8 mouse cellular contexts compared by ENCODE assay signal in the genomic region with DNA sequence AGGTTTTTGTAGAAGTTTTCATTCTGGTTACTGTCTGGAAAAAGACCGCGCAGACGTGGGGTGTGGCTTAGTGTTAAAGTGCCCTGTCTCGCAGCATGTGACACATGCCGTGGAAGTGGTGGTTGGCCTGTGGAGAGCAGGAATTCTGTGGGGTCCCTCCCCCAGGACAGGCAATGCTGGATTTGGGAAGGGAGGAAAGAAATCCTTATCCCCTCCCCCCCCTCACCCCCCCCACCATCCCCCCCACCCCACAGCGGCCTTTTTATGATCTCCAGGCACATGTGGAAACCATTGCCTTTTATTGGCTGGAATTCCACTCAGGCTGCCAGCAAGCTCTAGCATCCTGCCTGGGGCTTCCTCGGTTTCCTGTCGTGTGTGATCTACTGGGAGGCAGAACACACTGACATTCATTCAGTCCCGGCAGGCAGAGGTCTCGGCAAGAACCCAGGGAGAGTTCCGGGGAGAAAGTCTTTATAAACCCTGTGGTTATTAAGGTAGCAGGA. TPM values are rescaled to one million over a fixed set of nuclear protein-coding genes. Genes with fewer than 3 reads are reported as not detected.
DNase-seq lines count a peak whose midpoint lies in the region; ATAC-seq and TF ChIP-seq lines count a peak whose summit lies in the region.

No protein-coding gene starts in this region.

- no peak overlapping the region for H3K9ac ChIP-seq in liver, embryonic 11.5 days (ENCODE audit: low read depth, low read length)
- no peak overlapping the region for H3K9ac ChIP-seq in liver, postnatal 0 days (replicated peaks)
- H3K9ac ChIP-seq in forebrain, embryonic 16.5 days (replicated peaks; ENCODE audit: low read depth, low read length) = no peak overlapping the region
- H3K9ac ChIP-seq in hindbrain, embryonic 15.5 days = no peak overlapping the region
- no peak overlapping the region; the same call in 1 of the 2 replicates for H3K9ac ChIP-seq in midbrain, embryonic 13.5 days (replicated peaks)

- peak overlapping the region; percentile 20; the same call in 1 of the 2 replicates for H3K4me2 ChIP-seq in liver, embryonic 11.5 days
- no peak overlapping the region for H3K4me2 ChIP-seq in liver, postnatal 0 days (ENCODE audit: low read depth, low read length)
- H3K4me2 ChIP-seq in forebrain, embryonic 16.5 days (ENCODE audit: low read length) = no peak overlapping the region
- no peak overlapping the region for H3K4me2 ChIP-seq in hindbrain, embryonic 15.5 days
- H3K4me2 ChIP-seq in midbrain, embryonic 13.5 days (replicated peaks) = no peak overlapping the region

- no peak for ATAC-seq in liver, embryonic 11.5 days (replicated peaks; ENCODE audit: low FRiP score)
- ATAC-seq in liver, postnatal 0 days = no peak
- no peak for ATAC-seq in forebrain, embryonic 16.5 days
- ATAC-seq in hindbrain, embryonic 15.5 days (ENCODE audit: low FRiP score, low read depth) = no peak
- ATAC-seq in midbrain, embryonic 13.5 days = no peak
- ATAC-seq in megakaryocyte progenitor cell, adult 5-6 weeks (replicated peaks; ENCODE audit: poor library complexity) = no peak
- no peak for ATAC-seq in inflammation-experienced regulatory T-cells, adult 6 months

- TF ChIP-seq CTCF in liver, postnatal 0 days (IDR thresholded peaks at IDR 0.05; ENCODE audit: low read depth) = no peak

- no peaks in the 10 kb centered on the region for H3K27me3 ChIP-seq in liver, embryonic 11.5 days (replicated peaks; ENCODE audit: control insufficient read depth, insufficient read depth, low read length)
- H3K27me3 ChIP-seq in liver, postnatal 0 days (ENCODE audit: insufficient read depth, low read length) = no peaks in the 10 kb centered on the region
- no peaks in the 10 kb centered on the region for H3K27me3 ChIP-seq in forebrain, embryonic 16.5 days (replicated peaks; ENCODE audit: control insufficient read depth, insufficient read depth, low read length)
- H3K27me3 ChIP-seq in hindbrain, embryonic 15.5 days = no peaks in the 10 kb centered on the region
- H3K27me3 ChIP-seq in midbrain, embryonic 13.5 days = no peaks in the 10 kb centered on the region

- no peak for TF ChIP-seq EP300 in liver, postnatal 0 days (IDR thresholded peaks at IDR 0.05; ENCODE audit: low read depth)

- peaks cover 3% of the 10 kb centered on the region; the same call in 1 of the 2 replicates for H3K4me1 ChIP-seq in liver, embryonic 11.5 days (replicated peaks; ENCODE audit: control insufficient read depth, insufficient read depth, low read length)
- peaks cover 7% of the 10 kb centered on the region; the same call in 1 of the 2 replicates for H3K4me1 ChIP-seq in liver, postnatal 0 days (ENCODE audit: insufficient read depth)
- peaks cover 27% of the 10 kb centered on the region for H3K4me1 ChIP-seq in forebrain, embryonic 16.5 days (replicated peaks; ENCODE audit: control insufficient read depth, insufficient read depth, low read length)
- peaks cover 10% of the 10 kb centered on the region; the same call in 1 of the 2 replicates for H3K4me1 ChIP-seq in hindbrain, embryonic 15.5 days (replicated peaks)
- H3K4me1 ChIP-seq in midbrain, embryonic 13.5 days (replicated peaks) = peaks cover 30% of the 10 kb centered on the region

- H3K27ac ChIP-seq in liver, embryonic 11.5 days (ENCODE audit: low read depth, low read length) = 0 out of 2 replicates have a peak overlapping the region, but pooled peaks have one; percentile 3
- no peak overlapping the region for H3K27ac ChIP-seq in liver, postnatal 0 days (ENCODE audit: low read depth)
- peak overlapping the region; percentile 45 for H3K27ac ChIP-seq in forebrain, embryonic 16.5 days (ENCODE audit: low read length)
- peak overlapping the region; percentile 26 for H3K27ac ChIP-seq in hindbrain, embryonic 15.5 days (replicated peaks)
- 0 out of 2 replicates have a peak overlapping the region, but pooled peaks have one; percentile 32 for H3K27ac ChIP-seq in midbrain, embryonic 13.5 days

- H3K36me3 ChIP-seq in liver, embryonic 11.5 days (ENCODE audit: control insufficient read depth, insufficient read depth, low read length) = no peaks in the 10 kb centered on the region
- no peaks in the 10 kb centered on the region for H3K36me3 ChIP-seq in liver, postnatal 0 days (replicated peaks; ENCODE audit: insufficient read depth, low read length)
- 0 out of 2 replicates have a peak, but pooled peaks cover 2% of the 10 kb centered on the region for H3K36me3 ChIP-seq in forebrain, embryonic 16.5 days (ENCODE audit: control insufficient read depth, insufficient read depth)
- peaks cover 13% of the 10 kb centered on the region for H3K36me3 ChIP-seq in hindbrain, embryonic 15.5 days
- peaks cover 16% of the 10 kb centered on the region; the same call in 1 of the 2 replicates for H3K36me3 ChIP-seq in midbrain, embryonic 13.5 days

- no peaks in the 10 kb centered on the region for H3K9me3 ChIP-seq in liver, embryonic 11.5 days (ENCODE audit: control insufficient read depth, low read length)
- H3K9me3 ChIP-seq in liver, postnatal 0 days (ENCODE audit: low read length) = no peaks in the 10 kb centered on the region
- H3K9me3 ChIP-seq in forebrain, embryonic 16.5 days (ENCODE audit: control insufficient read depth, low read length) = no peaks in the 10 kb centered on the region
- H3K9me3 ChIP-seq in hindbrain, embryonic 15.5 days = no peaks in the 10 kb centered on the region
- no peaks in the 10 kb centered on the region for H3K9me3 ChIP-seq in midbrain, embryonic 13.5 days

- WGBS in liver, embryonic 11.5 days = 35% methylated on average over 11 of the region's 11 CpGs
- WGBS in liver, postnatal 0 days (ENCODE audit: insufficient replicate concordance) = 42% methylated on average over 11 of the region's 11 CpGs
- WGBS in forebrain, embryonic 16.5 days = 60% methylated on average over 11 of the region's 11 CpGs
- WGBS in hindbrain, embryonic 15.5 days = 50% methylated on average over 10 of the region's 11 CpGs
- 56% methylated on average over 11 of the region's 11 CpGs for WGBS in midbrain, embryonic 13.5 days

- DNase-seq in liver, embryonic 11.5 days (ENCODE audit: low spot score) = no peak
- no peak for DNase-seq in liver, postnatal 0 days
- no peak for DNase-seq in layer of hippocampus, postnatal 10 days (ENCODE audit: low spot score in 2 of 2)

- H3K4me3 ChIP-seq in liver, embryonic 11.5 days (ENCODE audit: low read depth, low read length) = no peak overlapping the region
- no peak overlapping the region for H3K4me3 ChIP-seq in liver, postnatal 0 days (ENCODE audit: low read depth, low read length)
- H3K4me3 ChIP-seq in forebrain, embryonic 16.5 days (replicated peaks; ENCODE audit: low read length) = no peak overlapping the region
- no peak overlapping the region for H3K4me3 ChIP-seq in hindbrain, embryonic 15.5 days
- H3K4me3 ChIP-seq in midbrain, embryonic 13.5 days (replicated peaks) = no peak overlapping the region

RNA-seq across cellular contexts. Expression of gene Faap20, which starts 33.5 kb away (rescaled TPM):
- 50.1 and 55.0 TPM in 2 replicates for polyA plus RNA-seq in liver, embryonic 11.5 days (2014; fragmentation: Nextera tagmentation; extraction: Ambion mirVana)
- polyA plus RNA-seq in liver, postnatal 0 days (2015; fragmentation: Nextera tagmentation; extraction: Ambion mirVana) = 23.1 and 24.7 TPM in 2 replicates
- polyA plus RNA-seq in forebrain, embryonic 16.5 days (2015; fragmentation: Nextera tagmentation; extraction: Ambion mirVana) = 79.4 and 84.0 TPM in 2 replicates
- polyA plus RNA-seq in hindbrain, embryonic 15.5 days (2015; fragmentation: Nextera tagmentation; extraction: Ambion mirVana) = 73.8 and 75.7 TPM in 2 replicates
- 91.2 and 92.7 TPM in 2 replicates for polyA plus RNA-seq in midbrain, embryonic 13.5 days (2015; fragmentation: Nextera tagmentation; extraction: Ambion mirVana)
- total RNA-seq in megakaryocyte progenitor cell, adult 5-6 weeks (2015) = 28.6 and 46.3 TPM in 2 replicates
- total RNA-seq in megakaryocyte progenitor cell, adult 5-6 weeks (2017) = 14.2 and 17.6 TPM in 2 replicates
- total RNA-seq in layer of hippocampus, postnatal 10 days (2021) = 10 to 100 TPM; 22.2 to 24.3 TPM
- polyA plus RNA-seq in inflammation-experienced regulatory T-cells, adult 6 months (2017; shearing (Covaris generic)) = 10 to 100 TPM; 44.3 to 57.3 (median 51.6) TPM
